Mouse (Mus musculus): ENCODE data around the gene Yeats2.
"Not testable (repeated sequence)": the region's sequence is repeated elsewhere in the genome, so short reads cannot be mapped to it uniquely, and the experiment has no call there.

The Yeats2 gene

DNA sequence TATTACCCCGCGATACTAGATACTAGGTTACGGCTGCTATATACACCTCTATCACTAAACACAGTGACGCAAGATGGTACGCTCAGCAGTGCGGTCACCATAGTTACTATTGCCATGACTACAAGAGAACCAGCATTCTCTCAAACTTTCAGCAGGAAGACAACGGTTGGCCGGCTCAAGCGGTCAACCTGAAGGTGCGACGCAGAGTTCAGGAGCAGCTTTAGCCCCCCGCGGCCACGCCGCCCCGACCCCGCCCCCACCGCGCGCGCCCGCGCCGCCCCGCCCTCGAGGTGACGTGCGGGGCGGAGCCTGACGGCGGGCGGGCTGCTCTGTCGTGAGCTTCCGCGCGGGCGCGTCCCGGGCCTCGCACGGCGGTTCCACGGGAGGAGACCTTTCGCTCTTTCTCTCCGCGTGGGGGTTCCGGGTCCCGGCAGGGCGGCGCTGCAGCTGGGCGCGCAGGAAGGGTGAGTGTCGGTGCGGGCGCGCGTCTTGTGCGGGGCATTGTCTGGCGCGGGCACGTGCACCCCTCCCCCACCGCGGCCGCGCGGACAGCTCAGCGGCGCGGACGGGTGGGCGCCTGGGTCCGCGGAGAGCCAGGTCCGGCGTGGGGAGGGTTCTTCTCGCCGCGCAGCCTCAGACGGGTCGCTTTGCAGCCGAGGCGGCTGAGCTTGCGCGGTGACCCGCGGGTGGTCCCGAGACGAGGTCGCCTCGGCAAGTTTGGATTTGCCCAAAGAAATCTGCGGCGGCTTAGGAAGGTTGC lies at the start of gene Yeats2:
TSS of gene Yeats2 (plus strand) at position 292 of the 760 bp plus-strand sequence.
- peak; percentile 87 for DNase-seq

DNA sequence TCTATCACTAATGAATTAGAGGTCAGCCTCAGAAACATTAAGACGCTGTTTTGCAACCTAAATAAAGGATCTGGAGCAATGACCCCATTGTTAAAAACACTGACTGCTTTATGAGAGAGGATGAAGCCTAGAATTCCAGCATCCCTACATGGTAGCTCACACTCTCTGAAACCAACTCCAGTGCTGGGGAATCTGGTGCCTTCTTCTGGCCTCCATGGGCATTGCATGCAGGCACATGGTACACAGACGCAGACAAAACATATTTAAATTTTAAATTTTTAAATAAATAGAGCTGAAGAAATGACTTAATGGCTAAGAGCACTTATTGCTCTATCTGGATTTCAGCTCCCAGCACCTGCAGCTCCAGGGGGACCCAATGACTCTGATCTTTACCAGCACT lies 44.9 kb upstream of the Yeats2 start:
- peak; percentile 23 for DNase-seq

DNA sequence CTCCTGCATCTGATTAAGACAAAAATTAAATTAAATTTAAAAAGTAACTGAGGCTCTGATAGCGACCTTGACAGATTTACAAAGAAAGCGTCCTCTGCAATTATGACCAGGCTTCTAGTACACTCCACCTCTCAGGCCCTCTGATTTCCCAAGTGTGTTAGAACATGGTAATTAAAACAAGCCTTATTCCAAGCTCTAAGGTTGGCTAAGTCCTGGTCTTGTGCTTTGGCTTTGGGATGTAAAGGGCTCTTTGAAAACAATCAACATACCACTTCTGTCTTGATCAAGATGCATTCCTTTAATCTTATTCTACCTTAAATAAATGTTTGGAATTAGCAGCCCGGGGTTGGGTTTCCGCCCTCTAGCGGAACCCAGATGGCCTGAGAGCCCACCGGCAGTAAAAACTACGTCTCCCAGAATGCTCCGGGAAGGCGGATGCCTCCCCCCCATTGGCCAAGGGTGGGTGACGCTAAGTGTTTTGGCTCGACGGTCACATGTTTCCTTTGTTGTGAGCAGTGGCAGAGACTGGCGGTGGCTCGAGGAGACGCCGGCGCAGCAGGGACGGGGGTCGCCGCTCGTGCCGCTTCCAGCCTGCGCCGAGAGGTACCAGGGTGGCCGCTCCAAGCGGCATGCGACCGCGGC lies 43.7 kb upstream of the Yeats2 start, which contains the start of gene Klhl24:
TSS of gene Klhl24 (plus strand) at position 474 of the 642 bp plus-strand sequence.
- DNase-seq: peak; percentile 93

DNA sequence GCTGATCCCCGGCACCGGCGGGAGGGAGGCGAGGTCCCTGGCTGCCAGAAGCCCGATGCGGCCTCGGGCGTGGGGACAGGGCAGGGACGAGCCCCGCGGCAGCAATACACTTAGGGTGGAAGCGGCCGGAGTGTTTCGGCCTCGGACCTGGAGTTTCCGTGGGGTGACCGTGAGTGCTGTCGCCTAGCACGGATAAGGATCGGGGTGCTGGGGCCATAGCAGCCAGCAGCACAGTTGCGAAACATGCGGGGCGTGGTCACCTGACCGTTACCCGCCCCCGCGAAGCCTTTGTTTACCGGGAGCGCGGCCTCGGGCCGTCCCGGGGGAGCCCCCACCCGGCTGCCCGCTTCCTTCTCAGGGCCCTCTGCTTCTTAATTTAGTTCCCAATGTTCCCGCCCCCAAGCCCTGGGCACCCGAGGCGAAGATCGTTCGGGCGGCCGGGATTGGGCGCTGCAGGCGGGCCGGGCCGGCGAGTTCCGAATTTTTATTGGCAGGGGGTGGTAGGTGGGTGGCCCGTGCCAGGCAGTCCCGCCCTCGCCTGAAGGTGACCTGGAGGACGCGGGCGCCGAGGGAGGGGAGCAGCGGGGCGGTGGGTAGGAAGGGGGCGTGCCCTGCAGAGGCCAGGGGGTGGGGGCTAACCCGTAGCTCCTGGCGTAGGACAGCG lies 43.0 kb upstream of the Yeats2 start:
- peak; percentile 93 for DNase-seq

DNA sequence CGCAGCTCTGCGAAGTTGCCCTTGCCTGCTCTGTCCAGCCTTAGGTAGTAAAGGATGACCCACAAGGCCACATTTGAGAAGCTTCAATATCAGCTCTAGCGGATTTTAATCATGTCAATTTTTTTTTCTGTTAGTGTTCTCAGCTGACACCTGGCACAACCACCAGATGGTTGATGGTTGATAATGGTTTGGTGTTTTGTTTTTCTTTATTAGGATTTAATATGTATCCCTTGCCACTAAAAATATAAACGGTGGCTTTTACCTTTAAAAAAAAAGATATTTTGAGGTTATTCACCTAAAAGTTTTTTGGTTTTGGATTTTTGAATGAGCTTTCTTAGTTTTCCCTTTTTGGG lies 42.5 kb upstream of the Yeats2 start:
- DNase-seq: no peak

DNA sequence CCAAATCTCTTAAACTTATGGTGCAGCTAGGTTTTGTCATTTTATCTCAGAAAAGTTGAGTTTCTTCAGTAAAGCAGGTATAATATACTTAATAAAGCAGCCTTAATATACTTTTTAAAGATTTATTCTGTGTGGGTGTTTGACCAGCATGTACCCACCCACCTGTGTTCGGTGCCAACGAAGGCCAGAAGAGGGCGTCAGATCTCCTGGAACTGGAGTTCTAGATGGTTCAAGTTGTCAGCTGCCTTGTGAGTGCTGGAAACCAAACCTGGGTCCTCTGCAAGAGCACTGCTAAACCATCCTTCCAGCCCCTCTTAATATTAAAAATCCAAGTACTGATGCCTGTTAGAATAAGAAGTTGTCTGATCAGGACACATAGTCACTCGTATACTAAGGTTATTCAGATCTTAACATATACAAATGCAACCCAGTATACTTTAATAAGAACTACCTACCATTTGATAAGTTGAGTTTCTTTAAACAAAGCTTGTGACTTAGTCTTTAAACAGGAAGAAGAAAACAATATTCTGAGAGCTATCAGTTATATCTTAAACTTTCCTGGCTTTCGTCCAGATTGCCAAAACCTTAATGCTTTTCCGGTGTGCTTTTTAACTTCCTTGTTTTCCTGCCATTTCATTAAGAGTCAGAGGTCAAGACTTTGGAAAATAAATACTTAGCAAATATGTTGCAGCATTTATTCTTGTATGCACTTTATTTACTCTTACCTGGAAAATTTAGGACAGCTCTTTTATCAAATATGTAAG lies 41.8 kb upstream of the Yeats2 start:
- DNase-seq: peak; percentile 49

DNA sequence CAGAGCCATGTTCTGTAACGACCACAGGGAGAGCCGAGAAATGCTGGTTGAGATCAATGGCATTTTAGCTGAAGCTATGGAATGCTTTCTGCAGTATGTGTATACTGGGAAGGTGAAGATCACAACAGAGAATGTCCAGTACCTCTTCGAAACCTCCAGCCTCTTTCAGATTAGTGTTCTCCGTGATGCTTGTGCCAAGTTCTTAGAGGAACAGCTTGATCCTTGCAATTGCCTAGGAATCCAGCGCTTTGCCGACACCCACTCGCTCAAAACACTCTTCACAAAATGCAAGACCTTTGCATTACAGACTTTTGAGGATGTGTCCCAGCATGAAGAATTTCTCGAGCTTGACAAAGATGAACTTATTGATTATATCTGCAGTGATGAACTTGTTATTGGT lies 33.9 kb upstream of the Yeats2 start:
- DNase-seq: no peak

DNA sequence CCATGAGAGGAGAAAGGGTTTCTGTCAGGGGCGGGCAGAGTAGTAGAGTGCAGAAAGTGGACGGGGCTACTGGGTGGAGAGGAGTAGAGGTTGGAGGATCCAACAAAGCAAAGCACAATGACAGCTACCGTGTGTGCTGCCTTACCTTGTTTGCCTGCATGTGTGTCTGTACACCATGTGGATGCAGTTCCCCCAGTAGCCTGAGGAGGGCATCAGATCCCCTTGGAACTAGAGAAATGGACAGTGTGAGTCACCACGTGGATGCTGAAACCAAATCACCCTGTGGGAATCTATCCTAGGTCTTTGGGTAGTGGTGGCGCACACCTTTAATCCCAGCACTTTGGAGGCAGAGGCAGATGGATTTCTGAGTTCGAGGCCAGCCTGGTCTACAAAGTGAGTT lies 31.9 kb upstream of the Yeats2 start:
- DNase-seq: no peak

DNA sequence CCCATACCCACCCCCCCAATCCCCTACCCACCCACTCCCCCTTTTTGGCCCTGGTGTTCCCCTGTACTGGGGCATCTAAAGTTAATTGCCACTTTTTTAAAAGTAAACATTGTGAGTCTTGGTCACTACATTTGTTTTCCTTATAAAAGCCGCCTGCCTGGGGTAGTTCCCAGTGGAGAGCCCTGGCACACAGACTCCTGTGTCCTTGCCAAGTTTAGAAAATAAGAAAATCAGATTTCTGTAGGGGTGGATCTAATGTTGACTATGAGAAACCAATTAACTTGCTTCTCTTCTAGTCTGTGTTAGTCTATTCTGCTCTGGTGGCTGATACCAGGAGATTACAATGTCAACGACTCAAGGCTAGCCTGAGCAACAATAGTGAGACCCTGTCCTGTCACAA lies 28.2 kb upstream of the Yeats2 start:
- DNase-seq: no peak

DNA sequence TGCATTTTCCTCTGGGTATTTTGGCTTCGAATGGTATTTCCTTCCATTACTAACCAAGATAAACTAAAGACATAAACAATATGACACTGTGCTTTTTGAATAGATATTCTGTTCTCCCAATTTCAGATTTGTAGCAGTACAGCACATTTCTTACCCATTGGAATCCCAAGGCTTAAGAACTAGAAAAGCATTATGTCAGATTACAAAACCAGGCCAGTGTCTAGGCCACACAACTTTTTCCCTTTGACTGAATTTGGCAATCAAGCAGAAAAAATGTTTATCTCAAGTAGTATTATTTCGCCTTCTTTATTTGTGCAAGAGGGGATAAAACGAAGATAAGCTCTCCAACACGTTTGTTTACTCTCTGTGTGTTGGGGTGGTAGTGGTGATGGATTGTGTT lies 24.8 kb upstream of the Yeats2 start:
- DNase-seq: no peak

DNA sequence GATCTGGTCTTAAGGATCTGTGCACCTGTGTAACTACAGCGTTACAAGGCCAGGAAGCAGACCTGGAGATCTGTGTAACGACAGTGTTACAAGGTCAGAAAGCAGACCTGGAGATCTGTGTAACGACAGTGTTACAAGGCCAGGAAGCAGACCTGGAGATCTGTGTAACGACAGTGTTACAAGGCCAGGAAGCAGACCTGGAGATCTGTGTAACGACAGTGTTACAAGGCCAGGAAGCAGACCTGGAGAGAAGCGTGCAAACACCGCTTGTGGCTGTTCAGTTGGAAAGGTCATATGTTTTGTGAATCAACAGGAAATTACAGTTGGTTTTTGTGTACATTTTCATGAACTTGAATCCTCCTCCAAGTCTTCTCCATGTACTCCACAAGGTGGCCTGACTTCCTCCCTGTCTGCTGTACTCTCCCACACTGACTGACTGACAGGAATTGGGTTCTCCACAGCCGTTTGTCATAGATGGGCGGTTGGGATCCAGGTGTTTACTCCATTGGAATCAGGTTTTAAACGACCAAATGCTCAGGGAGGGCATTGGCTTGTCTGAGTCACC lies 14.5 kb upstream of the Yeats2 start:
- not testable (repeated sequence) for DNase-seq

DNA sequence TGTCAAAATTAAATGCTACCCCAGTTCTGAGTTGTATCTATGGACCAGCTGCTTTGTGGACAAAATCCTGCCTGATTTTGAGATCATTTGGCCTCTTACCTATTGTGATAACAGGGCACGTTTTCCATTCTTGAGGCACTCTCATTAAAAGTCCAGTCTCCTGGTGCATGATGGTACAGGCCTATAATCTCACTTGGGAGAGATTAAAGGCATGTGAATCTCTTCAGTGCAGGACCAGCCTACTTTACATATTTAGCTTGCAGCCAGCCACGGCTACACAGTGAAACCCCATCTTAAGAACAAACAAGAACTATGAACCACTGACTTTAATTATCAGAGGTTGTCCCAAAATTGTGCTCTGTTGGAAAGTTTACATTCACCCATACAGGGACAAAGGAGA lies 10.5 kb upstream of the Yeats2 start:
- no peak for DNase-seq

DNA sequence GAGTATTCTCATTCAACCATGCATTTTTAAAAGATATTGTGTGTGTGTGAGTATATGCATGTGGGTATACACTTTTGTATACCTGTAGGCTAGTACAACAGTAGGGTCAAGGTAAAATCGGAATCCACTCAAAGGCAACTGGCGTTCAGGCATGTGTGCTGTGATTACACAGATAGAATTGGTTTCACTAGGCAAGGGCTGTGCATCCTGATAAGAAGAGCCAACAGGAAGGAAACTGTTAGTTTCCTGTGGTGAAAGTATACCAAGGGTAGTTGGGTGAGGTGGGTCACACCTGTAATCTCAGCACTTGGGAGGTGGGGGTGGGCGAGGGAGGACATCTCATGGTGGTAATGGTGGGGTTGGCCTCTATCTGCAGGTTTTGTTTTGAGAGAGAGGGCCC lies 3.7 kb downstream of the Yeats2 start:
- no peak for DNase-seq

DNA sequence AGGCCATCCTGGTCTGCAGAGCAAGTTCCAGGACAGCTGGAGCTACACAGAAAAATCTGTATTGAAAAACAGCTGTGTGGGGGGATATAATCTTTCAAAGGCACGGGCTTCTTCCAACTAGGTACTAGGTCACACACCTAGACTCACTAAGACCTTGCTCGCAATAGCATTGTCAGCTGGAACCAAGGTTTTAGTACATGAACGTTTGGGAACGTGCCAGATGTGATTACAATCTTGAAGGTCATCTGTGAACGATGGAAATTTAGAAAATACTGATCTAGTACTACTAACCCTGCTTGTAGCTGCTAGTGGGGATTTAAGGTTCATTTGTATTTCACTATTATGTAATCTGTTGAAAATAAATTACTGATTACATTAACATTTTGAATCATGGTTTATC lies 11.1 kb downstream of the Yeats2 start:
- no peak for DNase-seq

DNA sequence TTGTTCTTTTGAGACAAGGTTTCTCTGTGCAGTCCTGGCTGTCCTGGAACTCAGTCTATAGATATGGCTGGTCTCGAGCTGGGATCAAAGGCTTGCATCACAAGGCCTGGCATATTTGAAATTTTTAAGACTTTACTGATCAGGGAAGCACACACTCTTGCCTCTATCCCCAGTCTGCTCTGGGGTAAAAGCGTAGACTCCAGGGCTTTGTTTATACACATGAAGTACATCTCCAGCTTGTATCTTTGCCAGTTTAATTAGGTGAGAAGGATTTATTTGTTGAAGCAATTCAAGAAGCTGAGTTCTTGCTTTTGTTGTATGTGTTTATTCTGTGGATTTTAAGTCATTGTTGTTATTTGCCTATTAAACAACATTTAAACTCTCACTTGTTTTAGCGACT lies 12.9 kb downstream of the Yeats2 start:
- no peak for DNase-seq

DNA sequence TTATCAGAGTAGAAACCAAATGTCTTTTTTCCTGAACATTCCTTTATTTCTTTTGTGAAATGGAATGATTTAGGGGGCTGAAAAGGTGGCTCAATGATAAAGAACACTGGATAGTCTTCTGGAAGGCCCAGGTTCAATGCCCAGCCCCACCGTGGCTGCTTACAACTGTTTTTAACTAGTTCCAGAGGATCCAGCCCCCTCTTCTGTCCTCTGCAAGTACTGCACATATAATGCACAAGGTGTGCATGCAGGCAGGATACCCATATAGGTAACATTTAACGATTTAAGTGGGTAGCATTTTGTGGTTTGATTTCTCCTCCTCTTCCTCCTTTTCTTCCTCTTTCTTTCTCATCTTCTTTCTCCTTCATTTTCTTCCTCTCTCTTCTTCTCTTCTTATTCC lies 19.3 kb downstream of the Yeats2 start:
- no peak for DNase-seq

DNA sequence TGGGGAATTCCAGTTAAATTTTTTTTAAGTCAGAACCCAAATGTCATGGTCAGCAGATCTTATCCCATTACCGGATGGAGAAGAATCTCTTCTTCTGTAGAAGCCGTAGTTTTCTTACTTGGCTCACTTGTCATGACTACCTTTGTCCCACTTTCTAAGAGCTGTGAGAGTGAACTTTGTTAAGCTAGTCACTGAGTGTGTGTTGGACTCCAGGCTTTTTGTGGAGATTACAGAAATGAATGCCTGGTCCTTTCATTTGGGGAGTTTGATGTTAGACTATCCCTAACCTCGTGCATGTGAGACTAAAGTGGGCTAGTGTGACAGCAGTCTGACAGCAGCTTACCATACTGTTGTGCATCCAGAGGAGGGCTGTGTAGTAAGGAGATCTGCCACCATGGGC lies 28.2 kb downstream of the Yeats2 start:
- DNase-seq: no peak

DNA sequence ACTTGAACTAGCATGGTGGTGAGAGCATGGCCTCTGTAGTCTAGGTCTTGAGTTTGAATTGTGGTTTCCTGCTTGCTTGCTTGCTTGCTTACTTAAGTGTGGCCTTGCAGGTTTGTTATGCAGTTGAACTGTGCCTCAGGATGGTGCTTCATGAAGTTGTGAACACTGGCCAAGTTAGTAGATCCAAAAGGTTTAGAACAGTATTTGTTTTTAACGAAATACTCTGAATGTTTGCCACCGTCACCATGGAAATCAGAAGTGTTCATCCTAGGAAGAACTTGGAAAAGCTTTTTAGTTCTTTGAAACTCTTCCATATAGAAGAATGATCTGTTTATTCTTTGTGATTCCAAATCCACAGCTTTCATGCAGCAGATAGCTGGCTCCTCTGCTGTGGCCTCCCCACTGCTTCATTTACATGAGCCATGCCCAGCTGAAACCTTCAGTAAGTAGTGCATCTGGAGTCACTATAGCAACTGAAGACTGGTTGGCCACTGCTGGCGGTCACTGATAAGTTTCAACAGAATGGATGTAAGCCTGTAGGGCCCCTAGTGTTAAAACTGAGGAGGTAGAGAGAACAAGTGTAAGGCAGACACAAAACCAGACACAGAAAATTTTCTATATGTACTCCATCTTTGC lies 28.7 kb downstream of the Yeats2 start:
- DNase-seq: no peak

DNA sequence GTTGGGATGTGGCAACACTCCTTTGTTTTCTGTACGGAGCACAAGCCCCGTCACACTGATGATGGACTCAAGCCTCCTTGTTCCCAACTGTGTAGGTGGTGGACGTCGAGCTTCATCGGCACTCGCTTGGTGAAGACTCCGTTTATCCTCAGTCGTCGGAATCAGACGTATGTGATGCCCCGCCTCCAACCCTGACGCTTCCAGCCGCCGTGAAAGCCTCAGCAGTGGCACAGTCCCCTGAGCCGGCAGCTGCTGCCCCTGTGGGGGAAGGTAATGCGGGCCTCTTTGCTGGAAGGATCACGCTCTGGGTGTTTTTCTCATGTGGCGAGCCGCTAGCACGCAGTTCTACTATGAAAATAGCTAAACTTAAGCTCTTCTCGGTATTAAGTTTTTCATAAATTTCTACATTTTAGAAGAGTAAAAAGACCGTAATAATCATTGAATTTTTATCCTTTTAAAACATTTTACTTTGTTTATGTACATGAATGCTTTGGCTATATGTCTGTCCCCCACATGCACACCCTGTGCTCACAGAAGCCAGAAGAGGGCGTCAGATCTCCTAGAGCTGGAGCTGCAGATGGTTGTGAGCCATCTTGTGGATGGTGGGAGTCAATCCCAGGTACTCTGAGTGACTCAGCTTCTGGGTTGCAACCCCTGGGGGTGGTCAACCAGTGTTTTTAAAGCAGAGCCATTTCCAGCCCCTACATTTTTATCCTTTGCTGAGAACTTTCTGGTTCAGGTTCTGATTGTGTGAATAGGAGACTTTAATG lies 38.7 kb downstream of the Yeats2 start:
- no peak for DNase-seq

DNA sequence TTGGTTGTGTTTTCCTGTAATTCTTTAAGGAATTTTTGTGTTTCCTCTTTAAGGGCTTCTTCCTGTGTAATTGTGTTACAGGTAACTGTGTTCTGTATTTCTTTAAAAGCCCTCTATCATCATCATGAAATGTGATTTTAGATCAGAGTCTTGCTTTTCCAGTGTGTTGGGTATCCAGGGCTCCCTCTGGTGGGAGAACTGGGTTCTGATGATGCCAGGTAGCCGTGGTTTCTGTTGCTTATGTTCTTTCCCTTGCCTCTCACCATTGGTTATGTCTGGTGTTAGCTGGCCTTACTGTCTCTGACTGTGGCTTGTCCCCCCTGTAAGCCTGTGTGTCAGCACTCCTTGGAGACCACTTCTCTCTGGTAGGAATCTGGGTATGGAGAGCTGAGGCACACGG lies 44.5 kb downstream of the Yeats2 start:
- DNase-seq: no peak

DNA sequence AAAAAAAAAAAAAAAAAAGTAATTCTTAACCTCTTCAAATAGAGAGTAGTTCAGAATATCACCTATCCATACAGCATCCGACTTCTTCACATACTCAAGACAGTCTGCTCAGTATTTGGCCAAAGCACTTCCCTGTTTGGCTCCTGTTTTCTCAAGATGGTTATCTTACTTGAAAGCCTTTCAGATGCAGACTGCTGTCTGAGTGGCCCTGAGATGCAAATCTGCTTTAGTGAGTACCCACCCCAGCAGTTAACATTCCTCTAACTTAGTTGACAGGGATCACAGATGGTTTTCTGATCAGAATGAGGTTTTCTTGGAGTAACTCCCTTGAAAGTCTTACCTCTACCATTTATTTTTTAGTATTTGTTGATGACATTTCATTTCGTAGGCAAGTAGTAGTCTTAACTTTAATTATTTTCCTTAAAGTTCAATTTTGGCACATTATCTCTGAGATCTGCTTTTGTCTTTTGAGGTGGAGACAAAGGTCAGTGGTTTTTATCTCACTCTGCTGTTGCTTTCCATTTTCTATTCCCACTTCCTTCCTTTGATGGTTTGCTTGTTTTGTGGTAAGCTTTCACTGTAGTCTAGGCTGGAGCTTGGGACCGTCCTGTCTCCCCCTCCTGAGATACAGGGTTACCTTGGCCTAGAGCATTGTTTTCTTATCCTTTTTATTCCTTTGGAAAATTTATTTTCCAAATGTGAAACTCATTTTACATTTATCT lies 50.5 kb downstream of the Yeats2 start:
- DNase-seq: no peak
